Mouse (Mus musculus) left cerebral cortex, postnatal 14 days (tissue): ENCODE results near the gene Nme1. TPM values are rescaled to one million over a fixed set of nuclear protein-coding genes. Genes with fewer than 3 reads are reported as not detected.

Experiments
- DNase-seq, 2 experiments: peaks; one replicate each; pipeline ENCODE4 v3.0.0; 2021 to 2022; ENCODE audit warnings: low spot score in 2 of 2, mixed read lengths in 1 of 2
- intact Hi-C: fragments of 180-260 bp; cut with DNase I; formaldehyde crosslinking; loops from one replicate; pipeline ENCODE4 v1.15.1; 2025
- total RNA-seq, 2 experiments: library from RNA; stranded (reverse); gene quantifications; 2 replicates each; pipeline ENCODE4 v1.2.3; 2021

Nme1 gene
- total RNA-seq, 2 experiments from 2014 or later, result 104 to 109 TPM

GRCm38 (mm10) chr11:93908829-93909228 is 59.5 kb downstream of the Nme1 start:
- no peak for DNase-seq
- intact Hi-C loops, result no loop called here

- intact Hi-C loops, result no loop called here
- DNase-seq, result no peak
Observed at GRCm38 (mm10) chr11:93907839-93908238, 60.5 kb downstream of the Nme1 start.

Other genes with a start within 250 kb of the Nme1 start
- gene Utp18, start 82.8 kb downstream of the Nme1 start, total RNA-seq, result 10 to 100 TPM; 24.5 to 26.7 TPM
- gene Mbtd1, start 82.7 kb downstream of the Nme1 start, total RNA-seq, result 10 to 100 TPM; 30.1 to 31.1 TPM
- 100 to 1,000 TPM in 1 of 2 experiments, 10 to 100 TPM in 1; 93.0 to 113 TPM for gene Nme2, start 12.3 kb downstream of the Nme1 start, total RNA-seq
- gene Gm20390, start 228 bp downstream of the Nme1 start, total RNA-seq, result 100 to 1,000 TPM; 131 to 161 TPM
- gene Spag9, start 27.6 kb upstream of the Nme1 start, total RNA-seq, result 100 to 1,000 TPM; 257 to 273 TPM
- 10 to 100 TPM; 33.7 to 37.3 TPM for gene Tob1, start 242.9 kb upstream of the Nme1 start, total RNA-seq